Mouse (Mus musculus) limb, embryonic 13.5 days (tissue): ENCODE measurements at regions not wholly inside any gene's neighbourhood (a gene's known extent, or its start where the extent isn't known, plus 50 kb on each side); places are given as distances from the start of the nearest gene placed in this dataset.
"Not testable (repeated sequence)": the region's sequence is repeated elsewhere in the genome, so short reads cannot be mapped to it uniquely, and the experiment has no call there.

Experiments
- ATAC-seq: fragments of 200-750 bp; cut with Nextera tagmentation; 2 replicates; pipeline ENCODE4 v1.8.0; 2017; ENCODE audit warnings: low read depth, moderate number of reproducible peaks, moderate TSS enrichment; ENCODE audit not compliant: low FRiP score
- H3K27ac ChIP-seq: fragments of 300-500 bp; sonication (generic); 2 replicates; pipeline ENCODE4 v1.5.1; 2015; ENCODE audit warnings: inconsistent platforms, mild to moderate bottlenecking, moderate library complexity
- H3K27me3 ChIP-seq: fragments of 300-500 bp; sonication (generic); 2 replicates; pipeline ENCODE4 v1.6.1; 2015; ENCODE audit warnings: mild to moderate bottlenecking, inconsistent platforms
- H3K36me3 ChIP-seq: fragments of 300-500 bp; sonication (generic); 2 replicates; pipeline ENCODE4 v1.6.1; 2015; ENCODE audit warnings: inconsistent platforms, mild to moderate bottlenecking, moderate library complexity
- H3K4me1 ChIP-seq: fragments of 300-500 bp; sonication (generic); 2 replicates; pipeline ENCODE4 v1.6.1; 2015; ENCODE audit warnings: inconsistent platforms
- H3K4me2 ChIP-seq: fragments of 300-500 bp; sonication (generic); replicated peaks from 2 replicates; pipeline ENCODE4 v1.6.1; 2015; ENCODE audit warnings: inconsistent platforms, mild to moderate bottlenecking, moderate library complexity
- H3K4me3 ChIP-seq: fragments of 300-500 bp; sonication (generic); 2 replicates; pipeline ENCODE4 v1.5.1; 2015; ENCODE audit warnings: moderate library complexity, mild to moderate bottlenecking, inconsistent platforms
- H3K9ac ChIP-seq: fragments of 300-500 bp; sonication (generic); 2 replicates; pipeline ENCODE4 v1.6.1; 2015; ENCODE audit warnings: mild to moderate bottlenecking, inconsistent platforms
- H3K9me3 ChIP-seq: fragments of 300-500 bp; sonication (generic); 2 replicates; pipeline ENCODE4 v1.6.1; 2016; ENCODE audit warnings: inconsistent platforms
- WGBS: fragments of 180-500 bp; shearing (Covaris S2); methylation state at CpG from one replicate; pipeline ENCODE4 v1.1.7; 2015; 5-methylcytosine and 5-hydroxymethylcytosine counted together

DNA sequence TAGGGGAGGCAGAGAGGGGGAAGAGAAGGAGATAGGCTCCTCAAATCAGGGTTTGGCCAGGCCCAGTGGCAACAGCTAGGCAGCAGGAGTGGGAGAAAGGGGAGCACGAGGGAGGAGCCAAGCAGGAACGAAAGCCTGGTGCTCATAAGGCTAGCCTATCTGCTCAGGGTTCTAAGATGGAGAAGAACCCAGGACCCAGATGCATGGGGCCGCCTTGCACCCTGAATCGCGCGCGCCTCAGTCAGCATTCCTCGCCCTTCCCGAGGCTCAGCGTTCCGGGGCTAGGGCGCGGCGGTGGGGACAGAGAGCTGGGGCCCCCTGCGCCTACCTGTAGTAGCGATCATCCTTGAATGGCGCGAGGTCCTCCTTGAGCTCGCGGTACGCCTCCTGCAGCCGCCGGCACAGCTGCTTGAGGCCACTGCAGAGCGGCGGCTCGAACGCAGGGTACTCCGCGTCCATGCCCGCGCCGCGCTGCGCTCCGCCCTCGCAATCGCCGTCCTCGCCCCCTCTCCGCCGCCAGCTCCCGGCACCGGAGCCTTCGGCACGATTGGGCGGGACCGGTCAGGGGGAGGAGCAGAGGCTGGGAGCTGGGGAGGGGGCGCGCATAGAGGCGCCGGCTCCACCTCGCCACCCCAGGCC is 60.1 kb downstream of the Dynlt1b start:
- H3K4me1 ChIP-seq, H3K27ac ChIP-seq, H3K36me3 ChIP-seq, H3K9ac ChIP-seq, H3K9me3 ChIP-seq: not testable (repeated sequence)
- peak; percentile 52; the same call in 1 of the 2 replicates for ATAC-seq
- WGBS, result under 1% methylated on average over 25 of the region's 52 CpGs
- Histone ChIP-seq H3K4me3 (peak overlapping the region; percentile 32), H3K27me3 (peaks cover 20% of the 10 kb centered on the region), H3K4me2 (peak overlapping the region; percentile 59)

DNA sequence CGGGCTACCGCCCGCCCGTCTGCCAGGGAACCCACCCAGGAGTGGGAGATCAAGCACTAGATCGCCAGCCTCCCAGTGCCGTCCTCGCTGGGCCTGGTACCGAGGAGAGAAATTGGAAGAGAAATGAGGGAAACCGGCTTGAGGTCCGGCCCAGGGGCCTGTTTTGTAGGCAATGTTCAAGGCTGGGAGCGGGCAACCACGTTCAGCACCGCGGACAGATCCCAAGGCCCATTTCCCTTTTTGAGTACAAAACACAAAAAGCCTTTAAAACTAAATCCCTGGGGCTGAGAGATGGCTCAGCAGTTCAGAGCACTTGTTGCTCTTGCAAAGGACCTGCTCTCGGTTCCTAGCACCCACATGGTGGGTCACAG is 60.6 kb downstream of the Dynlt1b start:
- ATAC-seq, result peak; percentile 34; the same call in 1 of the 2 replicates
- H3K27me3 ChIP-seq, result peaks cover 20% of the 10 kb centered on the region
- H3K36me3 ChIP-seq, H3K4me1 ChIP-seq, H3K27ac ChIP-seq, H3K4me3 ChIP-seq, H3K4me2 ChIP-seq, H3K9me3 ChIP-seq, H3K9ac ChIP-seq: not testable (repeated sequence)
- WGBS, result no CpG with 5 or more reads among the region's 15 CpGs

DNA sequence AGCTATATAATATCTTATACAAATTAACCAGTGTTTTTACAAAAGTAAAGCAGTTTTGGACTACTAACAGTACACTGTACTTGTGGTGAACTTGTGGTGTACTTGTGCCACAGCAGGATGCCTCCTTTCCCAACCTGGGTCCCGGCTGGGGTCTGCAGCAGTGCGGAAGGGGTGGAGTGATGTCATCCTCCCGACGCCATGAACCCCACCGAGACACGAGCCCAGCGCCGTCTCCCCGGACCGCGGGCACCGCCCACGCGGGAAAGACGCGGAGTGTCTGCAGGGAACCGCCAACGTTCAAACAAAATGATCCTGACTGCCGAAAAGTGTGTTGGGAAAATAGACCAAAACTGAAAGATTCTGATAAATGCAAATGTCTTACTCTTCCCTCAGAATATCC is 62.6 kb downstream of the Dynlt1b start:
- ATAC-seq, H3K27ac ChIP-seq, H3K9ac ChIP-seq, H3K36me3 ChIP-seq, H3K9me3 ChIP-seq, H3K4me1 ChIP-seq: not testable (repeated sequence)
- 25% methylated on average over 19 of the region's 19 CpGs for WGBS
- H3K4me2 ChIP-seq, result peak overlapping the region; percentile 27
- peak overlapping the region; percentile 5; the same call in 1 of the 2 replicates for H3K4me3 ChIP-seq
- H3K27me3 ChIP-seq, result peaks cover 20% of the 10 kb centered on the region

GRCm38 (mm10) chr17:6492950-6493349 is 63.0 kb downstream of the Dynlt1b start:
- H3K27ac ChIP-seq, ATAC-seq, H3K9ac ChIP-seq, H3K36me3 ChIP-seq, H3K9me3 ChIP-seq, H3K4me1 ChIP-seq, H3K4me3 ChIP-seq: not testable (repeated sequence)
- Histone ChIP-seq H3K4me2 (peak overlapping the region; percentile 45), H3K27me3 (peaks cover 20% of the 10 kb centered on the region)
- whole genome bisulfite sequencing, result 32% methylated on average over 23 of the region's 23 CpGs

DNA sequence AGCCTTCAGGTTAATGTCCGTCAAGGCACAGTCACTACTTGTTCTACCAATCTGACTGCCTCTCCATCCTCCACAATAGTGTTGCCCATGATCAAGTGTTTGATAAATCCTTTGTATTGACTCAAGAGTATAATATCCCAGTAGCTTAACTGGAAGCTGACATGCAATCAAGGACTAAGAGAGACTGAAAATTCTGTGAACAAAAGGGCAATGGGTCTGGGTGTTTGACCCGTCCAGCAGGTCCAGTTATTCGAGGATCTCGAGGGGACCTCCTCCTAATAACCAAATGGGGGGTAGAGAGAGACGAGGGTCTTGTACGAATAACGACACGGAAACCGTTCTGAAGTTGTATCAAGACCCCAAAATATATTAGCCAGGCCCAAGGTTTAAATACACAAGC is 66.6 kb downstream of the Dynlt1b start:
- H3K4me1 ChIP-seq, H3K4me3 ChIP-seq, H3K27ac ChIP-seq, H3K4me2 ChIP-seq, H3K36me3 ChIP-seq, H3K9ac ChIP-seq, ATAC-seq, H3K9me3 ChIP-seq: not testable (repeated sequence)
- WGBS, result 87% methylated on average over 9 of the region's 9 CpGs
- peaks cover 10% of the 10 kb centered on the region for H3K27me3 ChIP-seq

- not testable (repeated sequence) for H3K4me2 ChIP-seq, ATAC-seq, H3K4me1 ChIP-seq, H3K9me3 ChIP-seq, H3K27me3 ChIP-seq, H3K27ac ChIP-seq, H3K9ac ChIP-seq, H3K4me3 ChIP-seq, H3K36me3 ChIP-seq
- 87% methylated on average over 4 of the region's 6 CpGs for WGBS
These were observed 72.8 kb downstream of the Dynlt1b start for GRCm38 (mm10) chr17:6502676-6503075.

- H3K9me3 ChIP-seq, H3K9ac ChIP-seq, ATAC-seq, H3K27ac ChIP-seq, H3K36me3 ChIP-seq, H3K27me3 ChIP-seq, H3K4me1 ChIP-seq, H3K4me3 ChIP-seq, H3K4me2 ChIP-seq: not testable (repeated sequence)
- 80% methylated on average over 6 of the region's 6 CpGs for WGBS
These were observed 76.0 kb downstream of the Dynlt1b start for GRCm38 (mm10) chr17:6505896-6506295.

- H3K9me3 ChIP-seq, H3K9ac ChIP-seq, H3K27ac ChIP-seq, ATAC-seq, H3K4me3 ChIP-seq, H3K27me3 ChIP-seq, H3K4me2 ChIP-seq, H3K36me3 ChIP-seq, H3K4me1 ChIP-seq: not testable (repeated sequence)
- WGBS, result 91% methylated on average over 5 of the region's 8 CpGs
These were observed 85.2 kb downstream of the Dynlt1b start for GRCm38 (mm10) chr17:6515128-6515527.

GRCm38 (mm10) chr17:6519107-6519506 is 82.4 kb upstream of the Dynlt1c start:
- H3K4me3 ChIP-seq, H3K36me3 ChIP-seq, ATAC-seq, H3K27ac ChIP-seq, H3K4me2 ChIP-seq, H3K9ac ChIP-seq, H3K9me3 ChIP-seq, H3K4me1 ChIP-seq, H3K27me3 ChIP-seq: not testable (repeated sequence)
- 78% methylated on average over 6 of the region's 6 CpGs for WGBS

- not testable (repeated sequence) for H3K36me3 ChIP-seq, H3K27ac ChIP-seq, H3K4me3 ChIP-seq, ATAC-seq, H3K9me3 ChIP-seq, H3K4me2 ChIP-seq, H3K9ac ChIP-seq, H3K27me3 ChIP-seq, H3K4me1 ChIP-seq
- 83% methylated on average over 2 of the region's 2 CpGs for WGBS
These were observed 81.5 kb upstream of the Dynlt1c start for GRCm38 (mm10) chr17:6520001-6520400.

DNA sequence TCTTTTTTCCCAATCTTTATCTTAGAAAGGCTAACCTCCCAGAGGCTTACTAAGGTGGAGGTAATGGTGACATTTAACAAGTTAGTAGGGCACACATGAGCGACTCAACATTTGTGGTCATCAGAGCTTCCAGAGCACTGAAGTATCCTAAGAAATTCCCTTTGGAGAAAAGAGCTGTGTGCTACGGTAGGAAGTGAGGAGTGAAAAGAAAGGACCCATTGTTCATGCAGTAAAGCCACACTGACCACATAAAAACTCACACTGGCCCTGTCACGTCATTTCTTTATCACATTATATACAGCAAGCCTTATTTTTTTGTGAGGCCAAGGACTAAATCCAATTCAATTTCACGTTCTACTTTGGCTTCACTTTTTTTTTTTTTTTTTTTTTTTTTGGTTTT is 80.7 kb upstream of the Dynlt1c start:
- not testable (repeated sequence) for H3K36me3 ChIP-seq, H3K27ac ChIP-seq, H3K9ac ChIP-seq, H3K4me3 ChIP-seq, H3K9me3 ChIP-seq, H3K27me3 ChIP-seq, H3K4me2 ChIP-seq, H3K4me1 ChIP-seq, ATAC-seq
- 68% methylated on average over 4 of the region's 4 CpGs for WGBS

DNA sequence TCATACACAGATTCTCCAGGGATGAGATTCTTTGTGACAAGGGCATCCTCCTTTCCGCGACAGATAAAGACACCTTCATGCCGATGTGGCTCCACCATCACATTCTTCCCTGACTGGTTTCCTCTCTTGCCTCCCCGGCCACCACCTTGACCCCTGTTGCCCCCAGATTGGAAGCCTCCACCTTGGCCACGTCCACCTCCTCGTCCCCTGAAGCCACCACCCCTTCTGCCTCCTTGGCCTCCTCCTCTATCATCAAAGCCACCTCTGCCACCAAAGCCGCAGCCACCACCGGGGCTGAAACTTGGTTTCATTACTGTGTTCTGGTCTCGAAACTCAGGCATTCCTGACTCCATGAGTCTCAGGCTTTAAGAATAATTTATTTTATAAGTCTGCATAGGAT is 79.3 kb upstream of the Dynlt1c start:
- not testable (repeated sequence) for H3K9me3 ChIP-seq, H3K27me3 ChIP-seq, H3K4me1 ChIP-seq, H3K36me3 ChIP-seq, H3K9ac ChIP-seq, ATAC-seq, H3K27ac ChIP-seq, H3K4me2 ChIP-seq, H3K4me3 ChIP-seq
- 72% methylated on average over 6 of the region's 9 CpGs for WGBS

- H3K4me3 ChIP-seq, ATAC-seq, H3K9me3 ChIP-seq, H3K27ac ChIP-seq, H3K27me3 ChIP-seq, H3K4me1 ChIP-seq, H3K9ac ChIP-seq, H3K4me2 ChIP-seq, H3K36me3 ChIP-seq: not testable (repeated sequence)
- WGBS, result no CpG with 5 or more reads among the region's 5 CpGs
These were observed 62.7 kb upstream of the Dynlt1c start for GRCm38 (mm10) chr17:6538723-6539122.
